Mouse (Mus musculus) kidney, embryonic 14.5 days (tissue): ENCODE results near the gene Samd11. TPM values are rescaled to one million over a fixed set of nuclear protein-coding genes. Genes with fewer than 3 reads are reported as not detected.

Experiments used
- ATAC-seq: fragments of 200-750 bp; cut with Nextera tagmentation; 2 replicates; pipeline ENCODE4 v1.8.0; 2017; ENCODE audit warnings: moderate number of reproducible peaks, mild to moderate bottlenecking, moderate TSS enrichment, moderate library complexity; ENCODE audit not compliant: low FRiP score, low TSS enrichment
- H3K27ac ChIP-seq: fragments of 300-500 bp; sonication (generic); 2 replicates; pipeline ENCODE4 v1.5.1; 2014; ENCODE audit warnings: low read depth, mild to moderate bottlenecking, low read length, moderate library complexity, mixed read lengths
- H3K27me3 ChIP-seq: fragments of 300-500 bp; sonication (generic); 2 replicates; pipeline ENCODE4 v1.6.1; 2014; ENCODE audit warnings: mild to moderate bottlenecking, low read length; ENCODE audit not compliant: control insufficient read depth, insufficient read depth
- H3K36me3 ChIP-seq: fragments of 300-500 bp; sonication (generic); 2 replicates; pipeline ENCODE4 v1.6.1; 2014; ENCODE audit warnings: low read length, mixed read lengths; ENCODE audit not compliant: control insufficient read depth, insufficient read depth
- H3K4me1 ChIP-seq: fragments of 300-500 bp; sonication (generic); 2 replicates; pipeline ENCODE4 v1.6.1; 2014; ENCODE audit warnings: low read length, mixed read lengths; ENCODE audit not compliant: control insufficient read depth, insufficient read depth
- H3K4me2 ChIP-seq: fragments of 300-500 bp; sonication (generic); replicated peaks from 2 replicates; pipeline ENCODE4 v1.6.1; 2014; ENCODE audit warnings: low read depth, mild to moderate bottlenecking, low read length
- H3K4me3 ChIP-seq: fragments of 300-500 bp; sonication (generic); 2 replicates; pipeline ENCODE4 v1.5.1; 2014; ENCODE audit warnings: mild to moderate bottlenecking, low read length
- H3K9ac ChIP-seq: fragments of 300-500 bp; sonication (generic); 2 replicates; pipeline ENCODE4 v1.6.1; 2014; ENCODE audit warnings: low read depth, mild to moderate bottlenecking, low read length, moderate library complexity
- H3K9me3 ChIP-seq: fragments of 300-500 bp; sonication (generic); 2 replicates; pipeline ENCODE4 v1.6.1; 2016; ENCODE audit warnings: low read length; ENCODE audit not compliant: control insufficient read depth
- WGBS: fragments of 180-500 bp; shearing (Covaris S2); extraction: QIAGEN DNeasy Blood & Tissue Kit; methylation state at CpG from one replicate; pipeline ENCODE4 v1.1.7; 2014; 5-methylcytosine and 5-hydroxymethylcytosine counted together
- polyA plus RNA-seq: library from polyadenylated mRNA; unstranded; fragments of >200 nt; fragmentation: Nextera tagmentation; extraction: Ambion mirVana; gene quantifications from 2 replicates; pipeline ENCODE4 v1.2.1, GENCODE M21; 2014

The Samd11 gene
- polyA plus RNA-seq, 1 experiment from 2014 or later, result 0.18 TPM

- H3K27ac ChIP-seq, result peak within 1 kb of the TSS; percentile 97
- peaks cover 9% of the 10 kb centered on the region for H3K4me1 ChIP-seq
- no peaks in the 10 kb centered on the region for H3K9me3 ChIP-seq
- H3K27me3 ChIP-seq, result no peaks in the 10 kb centered on the region
- H3K36me3 ChIP-seq, result peaks cover 61% of the 10 kb centered on the region
- H3K4me2 ChIP-seq, result peak within 1 kb of the TSS; percentile 82
- H3K4me3 ChIP-seq, result peak within 1 kb of the TSS; percentile 83
- peak; percentile 89 for ATAC-seq
- under 1% methylated on average over 90 of the region's 90 CpGs for WGBS
- peak within 1 kb of the TSS; percentile 79 for H3K9ac ChIP-seq
These were observed 19.5 kb downstream of the Samd11 start, which contains the start of gene Noc2l for GRCm38 (mm10) chr4:156235808-156236533. TSS of gene Noc2l (plus strand) at chr4:156236010.

GRCm38 (mm10) chr4:156235360-156235770 is 20.1 kb downstream of the Samd11 start:
- Histone ChIP-seq H3K4me2 (peak overlapping the region; percentile 48), H3K4me3 (peak overlapping the region; percentile 83), H3K9me3 (no peaks in the 10 kb centered on the region), H3K27ac (no peak overlapping the region), H3K36me3 (peaks cover 61% of the 10 kb centered on the region), H3K4me1 (peaks cover 9% of the 10 kb centered on the region), H3K27me3 (no peaks in the 10 kb centered on the region), H3K9ac (peak overlapping the region; percentile 79; the same call in 1 of the 2 replicates)
- WGBS, result 1% methylated on average over 15 of the region's 15 CpGs
- peak; percentile 18 for ATAC-seq

GRCm38 (mm10) chr4:156234701-156235213 is 20.7 kb downstream of the Samd11 start, which contains the start of gene Plekhn1:
TSS of gene Plekhn1 (minus strand) at chr4:156234857.
- Histone ChIP-seq H3K4me3 (peak within 1 kb of the TSS; percentile 83), H3K36me3 (peaks cover 60% of the 10 kb centered on the region), H3K9ac (peak within 1 kb of the TSS; percentile 79), H3K4me2 (peak within 1 kb of the TSS; percentile 82), H3K9me3 (no peaks in the 10 kb centered on the region), H3K4me1 (peaks cover 9% of the 10 kb centered on the region), H3K27me3 (no peaks in the 10 kb centered on the region), H3K27ac (peak within 1 kb of the TSS; percentile 97; the same call in 1 of the 2 replicates)
- ATAC-seq, result peak; percentile 47
- 0% methylated on average over 30 of the region's 48 CpGs for WGBS

DNA sequence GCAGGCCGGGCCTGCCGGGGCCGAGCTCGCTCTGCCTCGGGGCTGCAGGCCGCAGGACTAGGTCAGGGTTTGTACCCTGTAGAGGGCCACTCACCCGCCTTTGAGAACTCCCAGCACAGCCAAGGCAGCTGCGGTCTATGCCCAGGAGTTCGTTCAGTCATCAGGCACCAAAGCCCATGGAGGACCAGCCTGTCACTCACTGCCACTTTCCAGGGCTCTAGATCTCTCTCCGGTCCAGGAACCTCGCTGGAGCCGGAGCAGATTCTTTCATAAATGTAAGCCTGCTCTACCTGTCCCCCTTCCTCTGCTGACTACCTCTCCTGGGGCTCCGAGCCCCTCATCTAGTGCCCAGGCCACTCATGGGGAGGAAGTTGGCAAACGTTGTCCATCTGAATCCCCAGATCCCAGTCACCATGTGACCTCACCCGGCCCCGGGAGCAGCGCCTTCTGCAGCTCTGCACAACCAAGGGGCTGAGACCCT is 21.4 kb downstream of the Samd11 start:
- Histone ChIP-seq H3K9me3 (no peaks in the 10 kb centered on the region), H3K27ac (peak overlapping the region; percentile 2; the same call in 1 of the 2 replicates), H3K36me3 (peaks cover 59% of the 10 kb centered on the region), H3K4me3 (peak overlapping the region; percentile 83), H3K9ac (peak overlapping the region; percentile 59), H3K4me1 (peaks cover 9% of the 10 kb centered on the region), H3K4me2 (peak overlapping the region; percentile 82), H3K27me3 (no peaks in the 10 kb centered on the region)
- 3% methylated on average over 17 of the region's 17 CpGs for WGBS
- no peak for ATAC-seq

GRCm38 (mm10) chr4:156228393-156229024 is 26.9 kb downstream of the Samd11 start:
- WGBS, result 19% methylated on average over 12 of the region's 12 CpGs
- no peak overlapping the region for H3K27ac ChIP-seq
- peaks cover 42% of the 10 kb centered on the region for H3K36me3 ChIP-seq
- no peak overlapping the region for H3K4me3 ChIP-seq
- ATAC-seq, result peak; percentile 43; the same call in 1 of the 2 replicates
- H3K9me3 ChIP-seq, result no peaks in the 10 kb centered on the region
- H3K9ac ChIP-seq, result 0 out of 2 replicates have a peak overlapping the region, but pooled peaks have one; percentile 28
- H3K27me3 ChIP-seq, result no peaks in the 10 kb centered on the region
- H3K4me2 ChIP-seq, result peak overlapping the region; percentile 15; the same call in 1 of the 2 replicates
- peaks cover 7% of the 10 kb centered on the region for H3K4me1 ChIP-seq

DNA sequence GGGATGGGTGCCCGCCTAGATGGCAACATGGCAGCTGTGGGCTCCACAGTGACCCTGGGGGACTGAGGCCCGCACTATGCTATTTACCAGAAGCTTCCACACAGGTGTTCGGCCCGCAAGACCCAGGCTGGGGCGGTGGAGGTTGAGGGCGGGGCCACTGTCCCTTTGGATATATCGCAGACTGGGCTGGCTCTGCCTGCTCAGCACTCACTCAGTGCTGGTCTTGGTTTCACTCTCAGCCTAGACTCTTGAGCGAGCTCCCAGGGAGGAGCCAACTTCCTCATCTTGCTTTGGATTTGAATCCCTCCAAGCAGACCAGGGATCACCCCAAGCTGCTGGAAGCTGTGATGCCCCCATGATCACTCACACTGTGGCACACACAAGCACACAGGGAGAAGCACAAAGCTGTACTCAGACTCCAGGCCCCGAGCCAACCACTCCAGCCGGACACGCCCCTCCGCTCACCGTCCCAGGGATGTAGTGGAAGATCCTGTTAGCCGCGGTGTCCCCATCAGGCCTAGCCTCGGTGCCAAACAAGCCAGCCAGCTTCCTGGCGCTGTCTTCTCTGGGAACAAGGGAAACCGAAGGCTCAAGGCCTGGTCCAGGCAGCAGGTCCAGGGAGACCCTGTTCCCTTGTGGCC is 27.6 kb downstream of the Samd11 start:
- no peaks in the 10 kb centered on the region for H3K27me3 ChIP-seq
- peak overlapping the region; percentile 15; the same call in 1 of the 2 replicates for H3K4me2 ChIP-seq
- peaks cover 39% of the 10 kb centered on the region for H3K36me3 ChIP-seq
- H3K9me3 ChIP-seq, result no peaks in the 10 kb centered on the region
- H3K4me3 ChIP-seq, result no peak overlapping the region
- ATAC-seq, result peak; percentile 18; the same call in 1 of the 2 replicates
- H3K4me1 ChIP-seq, result peaks cover 6% of the 10 kb centered on the region; the same call in 1 of the 2 replicates
- 32% methylated on average over 18 of the region's 18 CpGs for WGBS
- H3K27ac ChIP-seq, result no peak overlapping the region
- peak overlapping the region; percentile 28; the same call in 1 of the 2 replicates for H3K9ac ChIP-seq

- Histone ChIP-seq H3K27ac (no peak overlapping the region), H3K4me2 (no peak overlapping the region), H3K36me3 (peaks cover 5% of the 10 kb centered on the region; the same call in 1 of the 2 replicates), H3K4me3 (no peak overlapping the region), H3K9me3 (no peaks in the 10 kb centered on the region), H3K4me1 (peaks cover 6% of the 10 kb centered on the region; the same call in 1 of the 2 replicates), H3K9ac (no peak overlapping the region), H3K27me3 (no peaks in the 10 kb centered on the region)
- no peak for ATAC-seq
- WGBS, result 83% methylated on average over 2 of the region's 2 CpGs
These were observed 31.2 kb downstream of the Samd11 start for GRCm38 (mm10) chr4:156224276-156224675.

- H3K4me1 ChIP-seq, result no peaks in the 10 kb centered on the region
- H3K9ac ChIP-seq, result no peak overlapping the region
- no peak overlapping the region for H3K4me3 ChIP-seq
- ATAC-seq, result no peak
- no peaks in the 10 kb centered on the region for H3K9me3 ChIP-seq
- WGBS, result 88% methylated on average over 11 of the region's 11 CpGs
- no peak overlapping the region for H3K27ac ChIP-seq
- H3K27me3 ChIP-seq, result no peaks in the 10 kb centered on the region
- no peaks in the 10 kb centered on the region for H3K36me3 ChIP-seq
- no peak overlapping the region for H3K4me2 ChIP-seq
These were observed 35.5 kb downstream of the Samd11 start for GRCm38 (mm10) chr4:156219936-156220335.
